Mouse (Mus musculus) thymus, adult 2 months (tissue): Measurements from ENCODE around the gene Dpy19l1.

Experiments used
- CTCF ChIP-seq: fragments of 200-500 bp; IDR thresholded peaks from 2 replicates; pipeline ENCODE4 v1.5.1; 2012; ENCODE audit warnings: mild to moderate bottlenecking, control low read depth, low read length, moderate library complexity, borderline replicate concordance; ENCODE audit not compliant: control insufficient read depth, poor library complexity, insufficient read depth; ENCODE audit errors: extremely low read depth
- POLR2A ChIP-seq: fragments of 200-500 bp; IDR thresholded peaks from 2 replicates; pipeline ENCODE4 v1.6.1; 2012; ENCODE audit warnings: mild to moderate bottlenecking, low read length, control low read depth, moderate library complexity; ENCODE audit not compliant: control insufficient read depth, poor library complexity, insufficient read depth; ENCODE audit errors: extremely low read depth

DNA sequence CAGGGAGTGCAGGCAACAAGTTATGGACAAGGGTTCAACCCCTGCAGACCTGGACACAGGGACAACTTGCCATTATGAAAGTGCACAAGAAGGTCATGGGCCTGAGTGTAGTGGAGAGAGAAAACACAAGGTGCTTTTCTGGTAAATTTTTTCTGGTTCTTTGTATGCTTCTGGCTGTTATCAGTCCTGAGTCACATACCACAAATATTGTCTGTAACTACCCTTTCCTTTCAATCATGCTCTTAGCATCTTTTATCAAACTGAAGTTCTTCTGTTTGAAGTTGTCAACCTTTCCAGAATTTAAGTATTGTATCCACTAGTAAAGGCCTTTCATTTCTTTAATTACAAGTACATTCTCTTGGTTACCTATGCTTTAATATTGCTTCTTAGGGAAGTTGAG lies 73.2 kb downstream of the Dpy19l1 start:
- no peak for TF ChIP-seq POLR2A
- TF ChIP-seq CTCF: no peak
